Mouse (Mus musculus): ENCODE measurements around the gene Cryaa. TPM values are rescaled to one million over a fixed set of nuclear protein-coding genes. Genes with fewer than 3 reads are reported as not detected.

The Cryaa gene
- polyA plus RNA-seq, 1 experiment from 2014 or later = not detected

- Histone ChIP-seq H3K9ac (no peak overlapping the region), H3K9me3 (replicated peaks) (no peaks in the 10 kb centered on the region), H3K36me3 (no peaks in the 10 kb centered on the region), H3K4me3 (no peak overlapping the region), H3K27ac (ENCODE audit: poor library complexity, severe bottlenecking) (peak overlapping the region; percentile 85), H3K4me2 (no peak overlapping the region), H3K4me1 (replicated peaks) (peaks cover 45% of the 10 kb centered on the region), H3K27me3 (replicated peaks) (no peaks in the 10 kb centered on the region)
- 22% methylated on average over 6 of the region's 6 CpGs for WGBS
- peak; percentile 52 for ATAC-seq (ENCODE audit: insufficient number of reproducible peaks, low FRiP score)
Measured at GRCm38 (mm10) chr17:31731038-31731437, 53.4 kb downstream of the Cryaa start.

Other genes with a start within 250 kb of the Cryaa start
- 22.6 and 23.1 TPM in 2 replicates for gene Wdr4, start 157.8 kb upstream of the Cryaa start, polyA plus RNA-seq (2016; fragmentation: Nextera tagmentation; extraction: Ambion mirVana)
- 494 and 510 TPM in 2 replicates for gene Ndufv3, start 157.7 kb upstream of the Cryaa start, polyA plus RNA-seq (2016; fragmentation: Nextera tagmentation; extraction: Ambion mirVana)
- 19.8 and 20.2 TPM in 2 replicates for gene Pknox1, start 113.1 kb upstream of the Cryaa start, polyA plus RNA-seq (2016; fragmentation: Nextera tagmentation; extraction: Ambion mirVana)
- gene Cbs, start 40.6 kb upstream of the Cryaa start, polyA plus RNA-seq (2016; fragmentation: Nextera tagmentation; extraction: Ambion mirVana) = 0.48 and 0.70 TPM in 2 replicates
- 229 and 244 TPM in 2 replicates for gene U2af1, start 18.9 kb upstream of the Cryaa start, polyA plus RNA-seq (2016; fragmentation: Nextera tagmentation; extraction: Ambion mirVana)
- 23.3 and 24.3 TPM in 2 replicates for gene Sik1, start 178.0 kb downstream of the Cryaa start, polyA plus RNA-seq (2016; fragmentation: Nextera tagmentation; extraction: Ambion mirVana)